In genomic region chr15:97825071-97825940, GRCm38 (mm10) we compare ENCODE assay signal across 8 mouse cellular contexts. TPM values are rescaled to one million over a fixed set of nuclear protein-coding genes. Genes with fewer than 3 reads are reported as not detected.
DNase-seq lines count a peak whose midpoint lies in the region; ATAC-seq and TF ChIP-seq lines count a peak whose summit lies in the region.

No protein-coding gene starts in this region.

- DNase-seq in 416B (ENCODE audit: low read depth) (peak; percentile 96), adipocyte (ENCODE audit: low spot score) (peak; percentile 93)
- DNase-seq in fibroblast of lung, adult 2 months (ENCODE audit: low read depth): peak; percentile 81
- peak; percentile 92 for DNase-seq in kidney, postnatal 0 days (ENCODE audit: low spot score)
- DNase-seq in stomach, postnatal 0 days (ENCODE audit: low spot score): peak; percentile 92

- H3K9ac ChIP-seq in heart, embryonic 14.5 days (ENCODE audit: low read length): peak overlapping the region; percentile 70
- peak overlapping the region; percentile 50 for H3K9ac ChIP-seq in kidney, postnatal 0 days (ENCODE audit: low read depth, low read length)
- H3K9ac ChIP-seq in liver, embryonic 15.5 days: peak overlapping the region; percentile 58
- H3K9ac ChIP-seq in neural tube, embryonic 12.5 days: peak overlapping the region; percentile 47
- peak overlapping the region; percentile 70 for H3K9ac ChIP-seq in stomach, postnatal 0 days (ENCODE audit: low read length)

- TF ChIP-seq CTCF in kidney, postnatal 0 days (IDR thresholded peaks at IDR 0.05; ENCODE audit: low read depth): peak; percentile 63
- peak; percentile 80 for TF ChIP-seq CTCF in stomach, postnatal 0 days (IDR thresholded peaks at IDR 0.05; ENCODE audit: low read depth)

- H3K36me3 ChIP-seq in heart, embryonic 14.5 days (ENCODE audit: control insufficient read depth, insufficient read depth, low read length): peaks cover 14% of the 10 kb centered on the region
- H3K36me3 ChIP-seq in kidney, postnatal 0 days (ENCODE audit: insufficient read depth, low read length): 0 out of 2 replicates have a peak, but pooled peaks cover 14% of the 10 kb centered on the region
- no peaks in the 10 kb centered on the region for H3K36me3 ChIP-seq in liver, embryonic 15.5 days (replicated peaks)
- peaks cover 4% of the 10 kb centered on the region for H3K36me3 ChIP-seq in neural tube, embryonic 12.5 days
- H3K36me3 ChIP-seq in stomach, postnatal 0 days (ENCODE audit: control insufficient read depth, insufficient read depth, low read length): no peaks in the 10 kb centered on the region

- 6% methylated on average over 29 of the region's 29 CpGs for WGBS in heart, embryonic 14.5 days
- WGBS in kidney, postnatal 0 days: 6% methylated on average over 29 of the region's 29 CpGs
- 7% methylated on average over 29 of the region's 29 CpGs for WGBS in liver, embryonic 15.5 days (ENCODE audit: insufficient replicate concordance)
- 10% methylated on average over 29 of the region's 29 CpGs for WGBS in neural tube, embryonic 12.5 days
- 7% methylated on average over 29 of the region's 29 CpGs for WGBS in stomach, postnatal 0 days

- H3K4me2 ChIP-seq in heart, embryonic 14.5 days (ENCODE audit: low read length): peak overlapping the region; percentile 66
- peak overlapping the region; percentile 58 for H3K4me2 ChIP-seq in kidney, postnatal 0 days (ENCODE audit: low read length)
- H3K4me2 ChIP-seq in liver, embryonic 15.5 days: peak overlapping the region; percentile 74
- peak overlapping the region; percentile 49 for H3K4me2 ChIP-seq in neural tube, embryonic 12.5 days (replicated peaks)
- H3K4me2 ChIP-seq in stomach, postnatal 0 days (replicated peaks; ENCODE audit: low read depth): peak overlapping the region; percentile 75

- H3K4me1 ChIP-seq in heart, embryonic 14.5 days (ENCODE audit: control insufficient read depth in 2 of 2, insufficient read depth in 2 of 2, low read length in 2 of 2): peaks cover 64 to 92% of the 10 kb centered on the region in 2 experiments
- H3K4me1 ChIP-seq in kidney, postnatal 0 days (replicated peaks; ENCODE audit: insufficient read depth, low read length): peaks cover 78% of the 10 kb centered on the region
- H3K4me1 ChIP-seq in liver, embryonic 15.5 days (replicated peaks): peaks cover 79% of the 10 kb centered on the region
- H3K4me1 ChIP-seq in neural tube, embryonic 12.5 days: peaks cover 79% of the 10 kb centered on the region
- peaks cover 29% of the 10 kb centered on the region for H3K4me1 ChIP-seq in stomach, postnatal 0 days (replicated peaks; ENCODE audit: control insufficient read depth, insufficient read depth)

- H3K27ac ChIP-seq in heart, embryonic 14.5 days (replicated peaks in 1 of 2; ENCODE audit: control insufficient read depth in 1 of 2, insufficient read depth in 1 of 2, low read depth in 2 of 2, low read length in 2 of 2): peak overlapping the region; percentile 82 to 85
- H3K27ac ChIP-seq in kidney, postnatal 0 days: peak overlapping the region; percentile 81
- peak overlapping the region; percentile 64 for H3K27ac ChIP-seq in liver, embryonic 15.5 days (replicated peaks)
- H3K27ac ChIP-seq in neural tube, embryonic 12.5 days: no peak overlapping the region
- peak overlapping the region; percentile 91 for H3K27ac ChIP-seq in stomach, postnatal 0 days (replicated peaks)

- ATAC-seq in heart, embryonic 14.5 days (ENCODE audit: insufficient number of reproducible peaks, insufficient read depth, low FRiP score, low read depth): peak; percentile 69
- peak; percentile 65 for ATAC-seq in kidney, postnatal 0 days (replicated peaks; ENCODE audit: low FRiP score, low read depth)
- ATAC-seq in liver, embryonic 15.5 days (ENCODE audit: insufficient read depth): peak; percentile 75
- no peak for ATAC-seq in neural tube, embryonic 12.5 days (ENCODE audit: low FRiP score, low read depth)
- peak; percentile 91 for ATAC-seq in stomach, postnatal 0 days (ENCODE audit: low FRiP score, low TSS enrichment)

- TF ChIP-seq EP300 in stomach, postnatal 0 days (optimal IDR thresholded peaks at IDR 0.05): no peak

- H3K4me3 ChIP-seq in heart, embryonic 14.5 days (ENCODE audit: control insufficient read depth in 1 of 2, insufficient read depth in 1 of 2, low read depth in 1 of 2, low read length in 2 of 2): peak overlapping the region; percentile 37 to 41
- H3K4me3 ChIP-seq in kidney, postnatal 0 days (replicated peaks; ENCODE audit: low read depth, low read length): peak overlapping the region; percentile 29
- peak overlapping the region; percentile 57 for H3K4me3 ChIP-seq in liver, embryonic 15.5 days (replicated peaks)
- peak overlapping the region; percentile 13; the same call in 1 of the 2 replicates for H3K4me3 ChIP-seq in neural tube, embryonic 12.5 days
- H3K4me3 ChIP-seq in stomach, postnatal 0 days (ENCODE audit: low read depth, low read length): peak overlapping the region; percentile 48

- H3K27me3 ChIP-seq in heart, embryonic 14.5 days (ENCODE audit: control insufficient read depth, insufficient read depth, low read length): no peaks in the 10 kb centered on the region
- H3K27me3 ChIP-seq in kidney, postnatal 0 days (ENCODE audit: insufficient read depth, low read length): no peaks in the 10 kb centered on the region
- peaks cover 16% of the 10 kb centered on the region for H3K27me3 ChIP-seq in liver, embryonic 15.5 days
- H3K27me3 ChIP-seq in neural tube, embryonic 12.5 days (replicated peaks): peaks cover 3% of the 10 kb centered on the region; the same call in 1 of the 2 replicates
- H3K27me3 ChIP-seq in stomach, postnatal 0 days (ENCODE audit: control insufficient read depth, insufficient read depth, low read length): no peaks in the 10 kb centered on the region

- H3K9me3 ChIP-seq in heart, embryonic 14.5 days (ENCODE audit: control insufficient read depth, low read length): no peaks in the 10 kb centered on the region
- no peaks in the 10 kb centered on the region for H3K9me3 ChIP-seq in kidney, postnatal 0 days (replicated peaks; ENCODE audit: low read length)
- H3K9me3 ChIP-seq in liver, embryonic 15.5 days (replicated peaks): no peaks in the 10 kb centered on the region
- H3K9me3 ChIP-seq in neural tube, embryonic 12.5 days: no peaks in the 10 kb centered on the region
- H3K9me3 ChIP-seq in stomach, postnatal 0 days (ENCODE audit: control insufficient read depth, low read length): no peaks in the 10 kb centered on the region

RNA-seq across cellular contexts. Expression of gene Hdac7, which starts 19.0 kb away (rescaled TPM):
- polyA plus RNA-seq in heart, embryonic 14.5 days (2014; fragmentation: Nextera tagmentation; extraction: Ambion mirVana): 25.7 and 26.7 TPM in 2 replicates
- polyA plus RNA-seq in kidney, postnatal 0 days (2015; fragmentation: Nextera tagmentation; extraction: Ambion mirVana): 24.5 and 24.7 TPM in 2 replicates
- 5.7 and 6.5 TPM in 2 replicates for polyA plus RNA-seq in liver, embryonic 15.5 days (2015; fragmentation: Nextera tagmentation; extraction: Ambion mirVana)
- 28.9 and 29.7 TPM in 2 replicates for polyA plus RNA-seq in neural tube, embryonic 12.5 days (2016; fragmentation: Nextera tagmentation; extraction: Ambion mirVana)
- polyA plus RNA-seq in stomach, postnatal 0 days (2015; fragmentation: Nextera tagmentation; extraction: Ambion mirVana): 8.0 and 9.4 TPM in 2 replicates

RNA-seq across cellular contexts. Expression of gene Slc48a1, which starts 47.0 kb away (rescaled TPM):
- 67.1 and 69.6 TPM in 2 replicates for polyA plus RNA-seq in heart, embryonic 14.5 days (2014; fragmentation: Nextera tagmentation; extraction: Ambion mirVana)
- polyA plus RNA-seq in kidney, postnatal 0 days (2015; fragmentation: Nextera tagmentation; extraction: Ambion mirVana): 86.9 and 108 TPM in 2 replicates
- polyA plus RNA-seq in liver, embryonic 15.5 days (2015; fragmentation: Nextera tagmentation; extraction: Ambion mirVana): 101 and 106 TPM in 2 replicates
- 41.4 and 44.9 TPM in 2 replicates for polyA plus RNA-seq in neural tube, embryonic 12.5 days (2016; fragmentation: Nextera tagmentation; extraction: Ambion mirVana)
- polyA plus RNA-seq in stomach, postnatal 0 days (2015; fragmentation: Nextera tagmentation; extraction: Ambion mirVana): 36.7 and 40.7 TPM in 2 replicates

RNA-seq across cellular contexts. Expression of gene Rapgef3, which starts 57.5 kb away (rescaled TPM):
- polyA plus RNA-seq in heart, embryonic 14.5 days (2014; fragmentation: Nextera tagmentation; extraction: Ambion mirVana): 15.9 and 19.2 TPM in 2 replicates
- polyA plus RNA-seq in kidney, postnatal 0 days (2015; fragmentation: Nextera tagmentation; extraction: Ambion mirVana): 27.5 and 29.2 TPM in 2 replicates
- 1.7 and 2.1 TPM in 2 replicates for polyA plus RNA-seq in liver, embryonic 15.5 days (2015; fragmentation: Nextera tagmentation; extraction: Ambion mirVana)
- polyA plus RNA-seq in neural tube, embryonic 12.5 days (2016; fragmentation: Nextera tagmentation; extraction: Ambion mirVana): 10.8 and 11.9 TPM in 2 replicates
- polyA plus RNA-seq in stomach, postnatal 0 days (2015; fragmentation: Nextera tagmentation; extraction: Ambion mirVana): 3.2 and 4.2 TPM in 2 replicates
